Mouse (Mus musculus) frontal cortex, postnatal 36 days (tissue): ENCODE results near the gene Rara.

ENCODE experiments used
- DNase-seq, 2 experiments: peaks; one replicate each; pipeline ENCODE4 v3.0.0; 2022; ENCODE audit warnings: low spot score in 2 of 2

Gene Rara

GRCm38 (mm10) chr11:98937914-98938694 lies 10.5 kb downstream of the Rara start:
- DNase-seq, result no peak

- DNase-seq, result no peak
These were observed 11.1 kb downstream of the Rara start for GRCm38 (mm10) chr11:98938701-98939083.

- no peak for DNase-seq
These were observed 11.7 kb downstream of the Rara start for GRCm38 (mm10) chr11:98939084-98939952.

GRCm38 (mm10) chr11:98939953-98940641 lies 12.5 kb downstream of the Rara start:
- DNase-seq, result peak; percentile 74 to 76

- DNase-seq, result no peak
These were observed 13.2 kb downstream of the Rara start for GRCm38 (mm10) chr11:98940776-98941175.

GRCm38 (mm10) chr11:98941341-98941825 lies 13.8 kb downstream of the Rara start:
- DNase-seq, result peak in 1 of 2 experiments; percentile 64

- DNase-seq, result no peak
These were observed 14.4 kb downstream of the Rara start for GRCm38 (mm10) chr11:98941826-98942550.

GRCm38 (mm10) chr11:98942555-98942922 lies 14.9 kb downstream of the Rara start:
- DNase-seq, result no peak

- no peak for DNase-seq
These were observed 15.5 kb downstream of the Rara start for GRCm38 (mm10) chr11:98942923-98943641.

- DNase-seq, result no peak
These were observed 16.3 kb downstream of the Rara start for GRCm38 (mm10) chr11:98943741-98944461.

GRCm38 (mm10) chr11:98944897-98945604 lies 17.4 kb downstream of the Rara start:
- no peak for DNase-seq

- DNase-seq, result no peak
These were observed 18.0 kb downstream of the Rara start for GRCm38 (mm10) chr11:98945605-98945977.

GRCm38 (mm10) chr11:98947969-98948569 lies 20.5 kb downstream of the Rara start:
- DNase-seq, result no peak

GRCm38 (mm10) chr11:98949242-98949957 lies 21.8 kb downstream of the Rara start:
- no peak for DNase-seq

GRCm38 (mm10) chr11:98949958-98950460 lies 22.4 kb downstream of the Rara start:
- DNase-seq, result no peak

- no peak for DNase-seq
These were observed 22.9 kb downstream of the Rara start for GRCm38 (mm10) chr11:98950484-98950883.

- DNase-seq, result peak in 1 of 2 experiments; percentile 62
These were observed 23.6 kb downstream of the Rara start for GRCm38 (mm10) chr11:98951026-98951906.
